Mouse (Mus musculus) frontal cortex, postnatal 14 days (tissue): ENCODE data around the gene Aif1.

Experiments
- DNase-seq, 2 experiments: peaks; one replicate each; pipeline ENCODE4 v3.0.0; 2022; ENCODE audit warnings: low spot score in 2 of 2

Aif1 gene

GRCm38 (mm10) chr17:35194844-35195630 is 19.2 kb upstream of the Aif1 start:
- no peak for DNase-seq

- DNase-seq: no peak
These were observed 18.3 kb upstream of the Aif1 start, which contains the start of gene Ltb for GRCm38 (mm10) chr17:35193881-35194843. Ltb (plus strand) TSS chr17:35194439.

- DNase-seq: no peak
These were observed 17.1 kb upstream of the Aif1 start for GRCm38 (mm10) chr17:35192924-35193323.

GRCm38 (mm10) chr17:35191723-35192122 is 15.9 kb upstream of the Aif1 start:
- DNase-seq: no peak

DNA sequence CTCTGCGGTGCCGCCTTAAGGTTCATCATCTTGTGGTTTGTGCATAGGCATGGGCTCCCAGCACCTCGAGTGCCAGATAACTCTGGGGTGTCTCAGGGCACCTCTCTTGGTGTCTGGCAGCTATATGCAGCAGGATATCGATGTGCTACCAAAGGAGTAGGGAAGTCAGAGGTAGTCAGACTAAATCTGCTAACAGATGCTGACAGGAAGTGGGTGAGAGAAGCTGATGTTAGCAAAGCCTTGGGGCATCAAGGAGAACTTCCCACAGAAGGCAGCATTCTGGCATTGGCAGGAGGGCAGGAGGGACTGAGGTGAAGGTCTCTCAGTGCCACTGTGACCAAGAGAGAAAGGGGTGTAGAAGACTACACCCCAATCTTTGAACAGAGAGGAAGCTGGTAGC is 14.2 kb upstream of the Aif1 start:
- no peak for DNase-seq

DNA sequence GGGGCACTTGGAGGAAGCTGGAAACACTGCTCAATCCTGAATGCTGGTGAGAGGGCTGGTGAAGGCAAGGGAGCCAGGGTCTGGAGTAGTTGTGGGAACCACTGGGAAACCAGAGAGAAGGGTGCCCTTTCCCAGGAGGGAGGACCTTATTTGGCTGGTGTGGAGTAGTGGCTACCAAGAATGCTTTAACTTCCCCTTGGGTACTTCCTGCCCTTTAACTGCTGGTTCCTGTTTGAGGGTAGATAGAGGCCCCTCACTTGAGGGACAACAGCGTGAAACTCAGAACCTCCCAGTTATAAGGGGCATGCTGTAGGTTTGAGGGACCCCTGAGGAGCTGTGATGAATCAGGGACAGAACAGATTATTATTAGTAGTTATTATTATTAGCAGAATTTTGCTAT is 13.3 kb upstream of the Aif1 start:
- no peak for DNase-seq

- DNase-seq: no peak
These were observed 12.2 kb upstream of the Aif1 start, which contains the start of gene Lst1 for GRCm38 (mm10) chr17:35187959-35188610. Lst1 (minus strand) TSS chr17:35188439.

DNA sequence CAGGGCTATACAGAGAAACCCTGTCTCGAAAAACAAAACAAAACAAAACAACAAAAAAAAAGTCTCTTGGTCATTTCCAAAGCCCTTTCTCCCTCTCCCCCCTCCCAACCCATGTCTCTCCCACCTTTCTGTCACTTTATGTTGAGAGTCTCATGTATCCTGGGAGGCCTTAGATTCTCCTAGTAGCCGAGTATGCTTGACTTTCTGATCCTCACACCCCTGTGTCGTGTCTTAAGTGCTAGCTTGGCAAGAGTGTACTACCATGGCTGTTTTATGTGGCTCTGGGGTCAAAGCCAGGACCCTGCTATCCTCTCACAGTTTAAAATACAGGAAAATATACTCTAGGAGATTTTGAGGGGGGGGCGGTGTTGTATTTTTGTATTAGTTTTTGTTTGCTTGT is 11.5 kb upstream of the Aif1 start:
- no peak for DNase-seq

GRCm38 (mm10) chr17:35186681-35187080 is 10.8 kb upstream of the Aif1 start:
- no peak for DNase-seq

GRCm38 (mm10) chr17:35185639-35186611 is 10.1 kb upstream of the Aif1 start:
- no peak for DNase-seq

DNA sequence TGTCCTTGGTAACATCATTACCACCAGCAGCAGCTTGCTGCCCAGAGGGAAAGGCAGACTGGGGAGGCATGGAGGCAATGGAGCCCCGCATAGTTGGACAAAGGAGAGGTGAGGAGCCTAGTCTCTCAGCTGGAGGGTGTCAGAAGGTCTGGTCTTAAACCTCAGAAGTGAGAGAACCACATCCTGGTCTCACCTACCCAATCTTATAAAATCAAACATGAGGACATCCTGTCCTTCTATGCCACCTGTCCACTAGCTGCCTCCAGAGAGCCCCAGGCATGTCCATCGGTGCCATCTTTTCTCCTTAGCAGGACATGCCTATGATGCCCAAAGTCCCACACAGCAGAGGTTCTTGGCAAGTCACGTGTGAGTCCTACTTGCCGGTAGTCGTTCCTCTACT is 4.2 kb upstream of the Aif1 start:
- no peak for DNase-seq

- no peak for DNase-seq
These were observed 2.7 kb upstream of the Aif1 start for GRCm38 (mm10) chr17:35178528-35178927.

GRCm38 (mm10) chr17:35175382-35175781 is 486 bp downstream of the Aif1 start:
- DNase-seq: no peak

- no peak for DNase-seq
These were observed 1.5 kb downstream of the Aif1 start for GRCm38 (mm10) chr17:35174201-35174977.

DNA sequence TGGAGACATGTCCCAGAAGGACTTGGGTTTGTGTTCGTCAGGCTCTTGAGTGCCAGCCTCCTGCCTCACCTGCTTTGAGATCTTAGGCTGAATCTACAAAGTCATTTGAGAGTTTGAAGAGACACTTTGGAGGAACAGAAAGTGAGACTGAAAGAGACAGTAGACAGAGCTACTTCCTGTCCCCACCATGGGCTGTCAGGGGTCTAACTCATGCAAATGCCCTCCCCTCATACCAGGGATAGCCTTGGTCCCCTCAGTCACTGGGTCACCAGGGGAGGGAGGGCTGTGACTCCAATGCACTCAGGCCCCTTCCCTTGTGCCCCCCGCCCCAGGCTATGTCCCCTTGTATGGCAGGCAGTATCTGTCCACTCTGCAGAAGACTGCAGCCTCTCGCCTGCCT is 2.5 kb downstream of the Aif1 start:
- no peak for DNase-seq

GRCm38 (mm10) chr17:35172445-35173234 is 3.2 kb downstream of the Aif1 start:
- DNase-seq: no peak

- no peak for DNase-seq
These were observed 7.2 kb downstream of the Aif1 start for GRCm38 (mm10) chr17:35168541-35169207.

GRCm38 (mm10) chr17:35167794-35168193 is 8.1 kb downstream of the Aif1 start:
- DNase-seq: no peak
